Mouse (Mus musculus) B cell, adult 2 months (primary cell): ENCODE results near the gene Pcnx.
A peak's percentile ranks its signal among the peaks of the same experiment; 100 is the strongest.

ENCODE experiments used
- DNase-seq, 2 experiments: peaks; one replicate each; pipeline ENCODE4 v3.0.0; 2022

Gene Pcnx

GRCm38 (mm10) chr12:81859351-81860307 lies at the start of gene Pcnx:
Pcnx (plus strand) TSS chr12:81860023.
- peak; percentile 87 to 90 for DNase-seq

DNA sequence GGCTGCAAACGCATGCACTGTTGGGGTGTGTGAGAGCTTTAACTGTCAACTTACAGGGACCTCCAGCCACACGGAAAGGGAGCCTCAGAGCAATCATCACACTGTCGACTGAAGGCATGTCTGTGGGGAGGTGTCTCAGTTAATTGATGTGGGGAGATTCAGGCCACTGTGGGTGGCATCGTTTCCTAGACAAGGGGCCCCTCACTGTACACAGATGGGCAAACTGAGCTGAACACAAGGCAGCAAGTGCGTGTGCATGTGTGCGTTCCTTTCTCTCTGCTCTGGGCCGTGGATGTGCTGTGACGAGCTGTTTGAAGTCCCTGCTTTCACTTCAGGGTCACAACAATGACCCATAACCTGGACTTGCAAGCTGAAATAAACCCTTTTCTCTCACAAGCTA lies 49.4 kb upstream of the Pcnx start:
- no peak for DNase-seq

GRCm38 (mm10) chr12:81814742-81815141 lies 45.1 kb upstream of the Pcnx start:
- DNase-seq = no peak

- no peak for DNase-seq
Measured at GRCm38 (mm10) chr12:81816330-81817125, 43.3 kb upstream of the Pcnx start.

DNA sequence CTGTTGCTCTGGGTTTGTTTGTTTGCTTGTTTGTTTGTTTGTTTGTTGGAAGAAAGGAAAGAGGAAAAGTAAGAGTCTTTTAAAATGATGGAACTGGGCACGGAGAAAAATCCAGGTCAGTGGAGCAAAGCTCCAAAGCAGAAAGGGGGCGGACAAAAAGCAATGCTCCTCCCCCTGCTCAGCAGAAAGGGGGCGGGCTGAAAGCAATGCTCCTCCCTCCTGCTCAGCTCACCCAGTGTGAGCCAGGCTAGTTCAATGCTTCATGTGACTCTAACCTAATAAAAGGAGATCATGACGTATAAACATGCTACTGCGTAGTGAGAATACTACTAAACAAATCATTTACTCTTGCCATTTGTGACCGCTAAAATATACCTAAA lies 42.7 kb upstream of the Pcnx start:
- no peak for DNase-seq

- DNase-seq = no peak
Measured at GRCm38 (mm10) chr12:81820700-81821099, 39.1 kb upstream of the Pcnx start.

- no peak for DNase-seq
Measured at GRCm38 (mm10) chr12:81822176-81822575, 37.6 kb upstream of the Pcnx start.

DNA sequence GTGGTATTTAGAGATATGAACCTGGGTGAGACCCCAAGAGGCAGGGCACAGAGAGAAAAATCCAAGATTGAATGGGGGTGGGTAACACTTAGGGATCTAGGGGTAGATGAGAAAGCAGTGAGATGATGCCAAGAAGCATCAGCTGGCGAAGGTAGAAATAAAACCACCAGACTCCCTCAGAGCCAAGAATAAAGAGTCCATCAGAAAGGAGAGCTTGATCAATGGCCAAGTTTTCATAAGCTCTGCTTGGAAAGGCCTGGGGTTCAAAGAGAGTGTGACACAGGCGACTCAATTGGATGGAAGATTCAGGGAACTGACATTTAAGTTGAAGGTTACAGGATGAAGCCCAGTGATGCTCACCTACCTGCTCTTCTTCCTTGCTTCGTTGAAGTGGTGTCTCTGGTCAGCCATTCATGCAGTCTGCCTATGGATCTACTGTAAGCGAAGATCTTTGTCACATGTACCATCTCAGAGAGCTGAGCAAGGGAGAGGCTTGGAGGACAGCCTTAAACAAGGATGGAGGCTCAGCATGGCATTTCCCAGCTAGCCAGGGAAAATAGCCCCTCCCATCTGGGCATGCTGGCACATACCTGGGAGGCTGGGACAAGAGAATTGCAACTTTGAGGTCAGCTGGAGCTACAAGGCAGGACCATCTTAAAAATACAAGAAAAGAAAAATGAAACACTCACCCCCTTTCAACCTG lies 36.9 kb upstream of the Pcnx start:
- DNase-seq = no peak

DNA sequence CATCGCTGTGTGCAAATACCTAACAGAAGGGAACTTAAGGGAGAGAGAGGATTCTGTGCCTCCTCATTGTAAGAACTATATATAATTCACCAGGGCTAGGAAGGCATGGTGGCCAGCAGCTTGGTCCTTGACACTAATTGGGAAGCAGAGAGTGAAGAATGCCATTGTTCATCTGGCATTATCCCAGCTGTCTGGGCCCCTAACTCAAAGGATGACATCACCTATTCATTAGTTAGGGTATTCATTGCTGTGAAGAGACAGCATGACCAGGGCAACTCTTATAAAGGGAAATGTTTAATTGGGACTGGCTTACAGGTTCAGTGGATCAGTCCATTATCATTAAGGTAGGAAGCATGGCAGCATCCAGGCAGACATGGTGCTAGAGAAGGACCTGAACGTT lies 31.5 kb upstream of the Pcnx start:
- no peak for DNase-seq

DNA sequence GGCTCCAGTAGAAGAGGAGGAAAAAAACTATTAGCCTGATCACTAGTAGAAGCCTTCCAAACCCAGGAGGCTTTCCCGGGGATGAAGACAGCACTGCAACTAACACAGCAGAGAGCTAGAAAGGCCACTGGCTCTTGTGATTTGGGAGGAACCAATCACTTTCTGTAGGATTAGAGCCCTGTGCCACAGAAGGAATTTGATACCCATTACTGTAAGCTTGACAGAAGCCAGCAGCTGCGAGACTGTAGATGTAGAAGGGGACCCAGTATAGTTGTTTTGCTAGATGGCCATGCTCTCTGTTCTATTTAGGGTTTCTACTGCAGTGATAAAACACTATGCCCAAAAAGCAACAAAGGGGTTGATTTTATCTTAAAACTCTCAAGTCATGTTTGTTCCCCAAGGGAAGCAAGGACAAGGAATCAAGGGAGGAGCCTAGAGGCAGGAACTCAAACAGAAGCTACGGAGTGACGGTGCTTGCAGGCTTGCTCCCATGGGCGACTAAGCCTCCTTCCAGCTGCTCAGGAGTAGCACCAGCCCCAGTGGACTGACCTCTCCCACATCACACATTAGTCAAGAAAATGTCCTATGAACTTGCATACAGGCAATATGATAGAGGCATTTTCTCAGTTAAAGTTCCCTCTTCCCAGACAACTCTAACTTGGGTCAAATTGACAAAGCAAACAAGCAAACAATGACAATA lies 27.6 kb upstream of the Pcnx start:
- no peak for DNase-seq

GRCm38 (mm10) chr12:81833094-81833493 lies 26.7 kb upstream of the Pcnx start:
- no peak for DNase-seq

- DNase-seq = no peak
Measured at GRCm38 (mm10) chr12:81836162-81836561, 23.7 kb upstream of the Pcnx start.

GRCm38 (mm10) chr12:81837463-81837862 lies 22.4 kb upstream of the Pcnx start:
- no peak for DNase-seq

GRCm38 (mm10) chr12:81839663-81840062 lies 20.2 kb upstream of the Pcnx start:
- DNase-seq = no peak

DNA sequence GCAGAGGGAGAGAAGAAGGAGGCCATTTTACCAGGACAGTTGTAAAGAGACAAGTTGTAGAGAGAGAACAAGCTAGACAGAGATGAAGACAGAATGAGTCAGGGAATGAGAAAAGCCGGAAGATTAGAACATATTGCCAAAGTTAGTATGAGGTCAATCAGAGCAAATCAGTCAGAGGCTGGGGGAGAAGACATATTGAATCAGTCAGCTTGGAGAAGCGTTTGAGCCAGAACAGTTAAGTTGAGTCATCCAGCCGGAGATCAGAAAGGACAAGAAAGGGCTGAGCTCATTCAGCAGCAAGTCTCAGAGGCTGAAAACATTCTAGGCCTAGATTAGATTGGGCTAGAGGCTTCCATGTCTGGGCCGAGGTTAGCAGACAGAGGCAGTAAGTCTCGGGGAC lies 18.8 kb upstream of the Pcnx start:
- DNase-seq = no peak

- no peak for DNase-seq
Measured at GRCm38 (mm10) chr12:81843501-81843900, 16.3 kb upstream of the Pcnx start.

DNA sequence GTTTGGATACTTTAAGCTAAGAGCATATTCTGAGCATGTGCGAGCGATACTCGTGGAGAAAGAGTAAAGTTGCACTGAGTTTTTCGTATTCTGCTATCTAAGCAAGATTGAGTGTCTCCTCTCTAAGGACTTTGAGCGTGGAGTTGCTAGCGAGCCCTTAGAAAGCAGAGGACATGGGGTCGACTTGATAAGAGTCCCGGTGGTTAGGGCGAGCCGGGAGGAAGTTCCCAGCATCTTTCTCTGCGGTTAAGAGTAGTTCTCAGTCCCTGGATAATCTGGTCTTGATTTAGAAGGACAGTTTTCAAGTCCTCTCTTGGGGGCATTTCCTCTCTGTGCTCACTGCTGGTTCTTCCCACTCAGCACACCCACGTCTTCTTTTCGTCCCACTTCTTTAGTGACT lies 15.3 kb upstream of the Pcnx start:
- no peak for DNase-seq

GRCm38 (mm10) chr12:81844981-81845380 lies 14.8 kb upstream of the Pcnx start:
- DNase-seq = peak; percentile 12 to 14

- DNase-seq = no peak
Measured at GRCm38 (mm10) chr12:81849629-81850028, 10.2 kb upstream of the Pcnx start.

DNA sequence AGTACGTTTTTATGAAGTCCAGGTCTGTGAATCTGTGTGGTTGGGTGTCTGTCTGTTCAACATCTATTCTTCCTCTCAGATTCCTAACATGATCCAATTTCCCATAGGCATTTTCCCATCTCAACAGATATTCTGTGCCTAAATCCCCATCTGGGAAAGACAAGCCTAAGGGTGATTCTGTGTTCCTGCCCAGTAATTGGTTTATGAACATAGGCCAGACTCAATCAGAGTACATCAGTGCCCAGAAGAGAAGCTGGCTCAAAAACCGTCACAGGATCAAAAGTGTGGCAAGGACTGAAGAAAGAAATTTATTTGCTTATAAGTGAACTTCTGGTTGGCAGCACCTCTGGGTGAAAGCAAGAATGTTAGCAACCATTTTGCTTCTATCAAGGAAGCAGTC lies 7.3 kb upstream of the Pcnx start:
- DNase-seq = no peak

DNA sequence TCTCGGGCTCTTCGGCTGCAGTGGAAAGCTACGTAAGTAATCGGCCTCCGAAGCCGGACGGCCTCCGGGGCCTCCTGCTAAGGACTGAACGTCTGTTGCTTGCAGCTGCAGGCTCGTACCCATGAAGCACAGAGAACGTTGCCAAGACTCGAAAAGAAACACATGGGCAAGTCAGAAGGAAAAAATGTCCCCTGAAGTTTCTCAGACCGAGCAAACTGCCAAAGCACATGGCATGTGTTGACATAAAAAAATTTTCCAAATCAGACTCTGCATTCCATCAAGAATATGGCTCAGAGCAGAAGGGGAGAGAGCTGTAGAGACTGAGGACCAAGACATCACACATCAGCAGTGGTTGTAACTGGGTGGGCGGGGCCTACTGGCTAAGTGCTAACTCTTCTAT lies 6.8 kb upstream of the Pcnx start:
- no peak for DNase-seq

- DNase-seq = no peak
Measured at GRCm38 (mm10) chr12:81853543-81853942, 6.3 kb upstream of the Pcnx start.

DNA sequence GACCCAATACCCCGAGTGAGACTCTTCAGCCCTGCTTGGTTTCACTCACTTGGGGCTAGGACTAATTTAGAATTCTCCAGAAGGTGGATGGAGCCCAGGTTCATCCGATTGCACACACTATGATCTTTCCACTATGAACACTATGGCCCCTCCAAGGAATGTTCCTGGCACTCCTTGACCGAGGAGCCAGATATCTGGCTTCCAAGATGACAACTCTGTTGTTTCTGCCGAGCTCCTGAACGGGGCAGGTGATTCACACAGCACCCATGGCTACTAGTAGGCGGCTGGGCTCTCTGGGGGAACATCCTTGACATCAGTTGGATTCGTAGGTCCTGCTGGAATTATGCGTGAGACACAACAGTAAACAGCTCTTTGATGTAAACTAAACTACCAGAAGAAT lies 4.8 kb upstream of the Pcnx start:
- DNase-seq = no peak
